Mouse (Mus musculus) gastrocnemius, postnatal 25 days (tissue): ENCODE measurements around the gene Mfsd11. TPM values are rescaled to one million over a fixed set of nuclear protein-coding genes. Genes with fewer than 3 reads are reported as not detected.

Experiments used
- DNase-seq: peaks from one replicate; pipeline ENCODE4 v3.0.0; 2022
- long read RNA-seq, 2 experiments: library from polyadenylated mRNA; stranded (forward); transcript quantifications; one replicate each; pipeline ENCODE4 v2.0.0; 2021
- total RNA-seq, 2 experiments: library from RNA; stranded (reverse); gene quantifications; 1 replicate in 1 of 2; 2 replicates in 1 of 2; pipeline ENCODE4 v1.2.3; 2021

Mfsd11 gene
- 10 to 100 TPM; 21.3 to 23.5 TPM for total RNA-seq
- long read RNA-seq, experiment 1, transcript Mfsd11-201 (13 exons, 3,298 nt) = major isoform, 6 of 14 reads
- long read RNA-seq, experiment 1, partial matches to known transcripts = 0 of 14 reads
- long read RNA-seq, experiment 1, other reads (novel, unspliced or antisense) = 7 of 14 reads
- long read RNA-seq, experiment 2, transcript Mfsd11-201 (13 exons, 3,298 nt) = major isoform, 11 of 28 reads
- long read RNA-seq, experiment 2, partial matches to known transcripts = 2 of 28 reads
- long read RNA-seq, experiment 2, other reads (novel, unspliced or antisense) = 13 of 28 reads

- peak; percentile 80 for DNase-seq
These were observed at the start of gene Mfsd11 for GRCm38 (mm10) chr11:116852291-116852890. Gene Mfsd11, plus strand, starts transcription at chr11:116852440.

- no peak for DNase-seq
These were observed 49.5 kb upstream of the Mfsd11 start for GRCm38 (mm10) chr11:116802709-116803108.

GRCm38 (mm10) chr11:116806136-116807071 is 45.8 kb upstream of the Mfsd11 start:
- DNase-seq = peak; percentile 44

- no peak for DNase-seq
These were observed 45.1 kb upstream of the Mfsd11 start for GRCm38 (mm10) chr11:116807116-116807515.

GRCm38 (mm10) chr11:116807526-116807925 is 44.7 kb upstream of the Mfsd11 start:
- peak; percentile 5 for DNase-seq

GRCm38 (mm10) chr11:116807938-116808606 is 44.2 kb upstream of the Mfsd11 start:
- peak; percentile 71 for DNase-seq

GRCm38 (mm10) chr11:116808811-116809395 is 43.3 kb upstream of the Mfsd11 start:
- no peak for DNase-seq

- no peak for DNase-seq
These were observed 42.7 kb upstream of the Mfsd11 start for GRCm38 (mm10) chr11:116809520-116809919.

- no peak for DNase-seq
These were observed 41.7 kb upstream of the Mfsd11 start for GRCm38 (mm10) chr11:116810528-116810927.

- peak; percentile 56 for DNase-seq
These were observed 41.0 kb upstream of the Mfsd11 start for GRCm38 (mm10) chr11:116810983-116811901.

GRCm38 (mm10) chr11:116812793-116813529 is 39.3 kb upstream of the Mfsd11 start:
- DNase-seq = peak; percentile 58

- DNase-seq = no peak
These were observed 38.6 kb upstream of the Mfsd11 start for GRCm38 (mm10) chr11:116813610-116814009.

- DNase-seq = peak; percentile 85
These were observed 38.0 kb upstream of the Mfsd11 start for GRCm38 (mm10) chr11:116814076-116814883.

- DNase-seq = peak; percentile 47
These were observed 37.3 kb upstream of the Mfsd11 start for GRCm38 (mm10) chr11:116814884-116815415.

GRCm38 (mm10) chr11:116816769-116817168 is 35.5 kb upstream of the Mfsd11 start:
- peak; percentile 79 for DNase-seq

GRCm38 (mm10) chr11:116817567-116817966 is 34.7 kb upstream of the Mfsd11 start:
- DNase-seq = no peak

GRCm38 (mm10) chr11:116818722-116819121 is 33.5 kb upstream of the Mfsd11 start:
- DNase-seq = no peak

- DNase-seq = peak; percentile 55
These were observed 32.2 kb upstream of the Mfsd11 start for GRCm38 (mm10) chr11:116819932-116820593.
